Mouse (Mus musculus): ENCODE results near the gene Agap2.

DNA sequence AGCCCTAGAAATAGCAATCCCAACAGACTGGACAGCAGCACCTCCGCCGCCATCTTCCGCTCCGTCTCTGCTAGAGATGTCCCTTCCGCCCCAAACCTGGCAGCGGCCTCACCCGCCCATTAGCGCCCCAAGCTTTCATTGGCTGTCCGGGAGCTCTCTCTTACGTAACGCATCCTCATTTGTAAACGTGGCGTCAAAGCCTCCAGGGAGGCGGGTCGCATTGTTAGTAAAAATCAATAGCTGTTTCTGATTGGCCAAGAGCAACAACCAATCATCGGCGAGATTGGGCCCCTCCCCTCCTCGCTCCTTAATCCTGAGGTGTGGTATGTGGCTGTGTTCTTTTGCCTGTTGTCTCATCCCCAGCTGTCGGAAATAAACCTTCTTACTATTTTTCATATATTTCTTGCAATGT lies 46.0 kb downstream of the Agap2 start, which contains the start of gene Os9:
- TF ChIP-seq CTCF (conservative IDR thresholded peaks at IDR 0.05; ENCODE audit: insufficient read depth, insufficient read length, low read depth, low read length) (no peak), POLR2A (IDR thresholded peaks at IDR 0.05; ENCODE audit: low read depth, low read length) (peak; percentile 76)

All from kidney, adult 2 months (tissue).